Mouse (Mus musculus): Measurements from ENCODE around the gene Hs3st3a1.

DNA sequence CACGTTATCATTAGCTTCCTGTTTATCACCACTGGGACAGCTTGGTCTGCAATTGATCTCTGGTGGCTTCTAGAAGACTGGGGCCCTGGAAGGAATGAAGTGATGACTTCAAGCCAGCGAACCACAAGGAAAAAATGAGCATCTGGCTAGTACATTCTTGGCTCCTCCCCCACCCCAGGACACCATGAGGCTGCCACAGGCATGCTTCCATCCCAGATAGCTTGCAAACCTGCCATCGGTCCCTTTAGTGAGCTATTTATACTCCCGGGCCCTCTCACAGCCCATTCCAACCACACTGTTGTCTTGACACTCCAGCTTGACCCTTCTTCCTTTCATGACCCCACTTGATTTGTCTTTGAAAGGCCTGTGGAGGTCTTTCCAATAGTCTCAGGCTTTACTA is 127.6 kb downstream of the Hs3st3a1 start:
- TF ChIP-seq KAT2A (conservative IDR thresholded peaks at IDR 0.05; ENCODE audit: low read depth, low read length) (no peak), HCFC1 (IDR thresholded peaks at IDR 0.05; ENCODE audit: low read depth, low read length) (no peak), TBP (IDR thresholded peaks at IDR 0.05; ENCODE audit: low read depth, low read length) (no peak), RAD21 (IDR thresholded peaks at IDR 0.05; ENCODE audit: low read depth, low read length) (no peak), ZC3H11A (IDR thresholded peaks at IDR 0.05; ENCODE audit: low read depth, low read length) (no peak), ZKSCAN1 (IDR thresholded peaks at IDR 0.05; ENCODE audit: low read depth, low read length) (no peak), CTCF (IDR thresholded peaks at IDR 0.05 in 2 of 3, conservative IDR thresholded peaks at IDR 0.05 in 1 of 3; ENCODE audit: control insufficient read depth in 1 of 3, insufficient read depth in 1 of 3, low read depth in 2 of 3, low read length in 3 of 3, poor library complexity in 1 of 3, severe bottlenecking in 1 of 3) (no peak), CHD2 (IDR thresholded peaks at IDR 0.05; ENCODE audit: low read length) (no peak), CHD1 (IDR thresholded peaks at IDR 0.05; ENCODE audit: low read depth, low read length) (no peak), MXI1 (IDR thresholded peaks at IDR 0.05; ENCODE audit: low read depth, low read length) (no peak)

All from MEL (cell line).